Mouse (Mus musculus) B cell, adult 67 days (primary cell): Measurements from ENCODE around the gene Rps12-ps3. TPM values are rescaled to one million over a fixed set of nuclear protein-coding genes. Genes with fewer than 3 reads are reported as not detected.

Experiments
- total RNA-seq, 2 experiments: library from RNA; stranded (reverse); gene quantifications; 4 replicates each; pipeline ENCODE4 v1.2.4; 2023

Rps12-ps3 gene
- total RNA-seq = 100 to 1,000 TPM; 820 to 896 TPM

GRCm38 (mm10) chr19:59321990-59322389, at the start of gene Rps12-ps3:
TSS of gene Rps12-ps3 (plus strand) at chr19:59322290.

GRCm38 (mm10) chr19:59345658-59346283, 23.7 kb downstream of the Rps12-ps3 start, which contains the start of gene Pdzd8:
TSS of gene Pdzd8 (minus strand) at chr19:59345780.

Other genes with a start within 250 kb of the Rps12-ps3 start
- under 1 TPM in 1 of 2 experiments, not detected in 1; 0.23 TPM for gene Shtn1, start 246.2 kb upstream of the Rps12-ps3 start, total RNA-seq
- gene Vax1, start 152.2 kb upstream of the Rps12-ps3 start, total RNA-seq = not detected
- gene Kcnk18, start 103.1 kb upstream of the Rps12-ps3 start, total RNA-seq = not detected
- under 1 TPM in 1 of 2 experiments, not detected in 1; 0.18 TPM for gene Slc18a2, start 61.4 kb upstream of the Rps12-ps3 start, total RNA-seq
- gene Pdzd8, start 23.5 kb downstream of the Rps12-ps3 start, total RNA-seq = 10 to 100 TPM; 46.7 to 47.8 TPM
- not detected for gene Emx2, start 136.1 kb downstream of the Rps12-ps3 start, total RNA-seq